Mouse (Mus musculus) forebrain, embryonic 11.5 days (tissue): ENCODE data around the gene Nfatc3. TPM values are rescaled to one million over a fixed set of nuclear protein-coding genes. Genes with fewer than 3 reads are reported as not detected.

Source experiments
- ATAC-seq: fragments of 200-750 bp; cut with Nextera tagmentation; replicated peaks from 2 replicates; pipeline ENCODE4 v1.8.0; 2017; ENCODE audit warnings: moderate TSS enrichment; ENCODE audit not compliant: low FRiP score
- DNase-seq: peaks from one replicate; pipeline ENCODE4 v3.0.0-alpha.2; 2017; ENCODE audit warnings: low spot score
- H3K27ac ChIP-seq: fragments of 300-500 bp; sonication (generic); 2 replicates; pipeline ENCODE4 v1.5.1; 2014; ENCODE audit warnings: low read depth, low read length
- H3K27me3 ChIP-seq: fragments of 300-500 bp; sonication (generic); 2 replicates; pipeline ENCODE4 v1.6.1; 2014; ENCODE audit warnings: mild to moderate bottlenecking, low read length, mixed read lengths; ENCODE audit not compliant: control insufficient read depth, insufficient read depth
- H3K36me3 ChIP-seq: fragments of 300-500 bp; sonication (generic); 2 replicates; pipeline ENCODE4 v1.6.1; 2014; ENCODE audit warnings: mild to moderate bottlenecking, low read length, moderate library complexity, mixed read lengths; ENCODE audit not compliant: control insufficient read depth, insufficient read depth
- H3K4me1 ChIP-seq: fragments of 300-500 bp; sonication (generic); replicated peaks from 2 replicates; pipeline ENCODE4 v1.6.1; 2014; ENCODE audit warnings: low read length, mixed read lengths; ENCODE audit not compliant: control insufficient read depth, insufficient read depth
- H3K4me2 ChIP-seq: fragments of 300-500 bp; sonication (generic); 2 replicates; pipeline ENCODE4 v1.6.1; 2014; ENCODE audit warnings: low read depth, mild to moderate bottlenecking, low read length, moderate library complexity, mixed read lengths; ENCODE audit not compliant: severe bottlenecking
- H3K4me3 ChIP-seq: fragments of 300-500 bp; sonication (generic); 2 replicates; pipeline ENCODE4 v1.5.1; 2014; ENCODE audit warnings: low read depth, low read length
- H3K9ac ChIP-seq: fragments of 300-500 bp; sonication (generic); 2 replicates; pipeline ENCODE4 v1.6.1; 2014; ENCODE audit warnings: low read length
- H3K9me3 ChIP-seq: fragments of 300-500 bp; sonication (generic); 2 replicates; pipeline ENCODE4 v1.6.1; 2016; ENCODE audit warnings: low read length, mixed read lengths; ENCODE audit not compliant: control insufficient read depth
- WGBS: fragments of 180-500 bp; shearing (Covaris S2); extraction: QIAGEN DNeasy Blood & Tissue Kit; methylation state at CpG from one replicate; pipeline ENCODE4 v1.1.7; 2014; 5-methylcytosine and 5-hydroxymethylcytosine counted together
- polyA plus RNA-seq: library from polyadenylated mRNA; unstranded; fragments of >200 nt; fragmentation: Nextera tagmentation; extraction: Ambion mirVana; gene quantifications from 2 replicates; pipeline ENCODE4 v1.2.1, GENCODE M21; 2014

Gene Nfatc3
- polyA plus RNA-seq, 1 experiment from 2014 or later, result 5.3 TPM

DNA sequence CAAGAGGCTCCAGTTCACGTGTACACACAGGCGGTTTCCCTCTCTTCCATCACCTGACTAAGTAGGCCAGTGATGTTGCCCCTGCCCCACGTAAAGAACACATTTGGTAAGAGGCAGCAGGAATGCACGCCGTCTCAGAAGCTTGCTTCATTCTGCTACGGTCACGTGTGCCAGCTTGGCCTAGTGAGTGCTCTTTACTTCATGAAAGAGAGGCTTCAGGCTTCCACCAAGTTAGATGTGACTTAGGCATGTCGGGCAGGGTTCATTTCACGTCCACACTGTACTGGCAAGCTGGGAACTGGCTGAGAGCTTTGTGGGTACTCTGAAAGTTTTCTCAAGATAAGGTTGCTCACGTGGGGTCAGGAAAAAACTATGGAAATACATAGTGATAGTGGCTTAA, 19.9 kb upstream of the Nfatc3 start:
- no peaks in the 10 kb centered on the region for H3K4me1 ChIP-seq
- H3K9me3 ChIP-seq, result no peaks in the 10 kb centered on the region
- no peak for ATAC-seq
- H3K4me3 ChIP-seq, result no peak overlapping the region
- no peak overlapping the region for H3K27ac ChIP-seq
- no peaks in the 10 kb centered on the region for H3K36me3 ChIP-seq
- no peak for DNase-seq
- H3K27me3 ChIP-seq, result no peaks in the 10 kb centered on the region
- no peak overlapping the region for H3K4me2 ChIP-seq
- 95% methylated on average over 10 of the region's 10 CpGs for WGBS
- no peak overlapping the region for H3K9ac ChIP-seq

DNA sequence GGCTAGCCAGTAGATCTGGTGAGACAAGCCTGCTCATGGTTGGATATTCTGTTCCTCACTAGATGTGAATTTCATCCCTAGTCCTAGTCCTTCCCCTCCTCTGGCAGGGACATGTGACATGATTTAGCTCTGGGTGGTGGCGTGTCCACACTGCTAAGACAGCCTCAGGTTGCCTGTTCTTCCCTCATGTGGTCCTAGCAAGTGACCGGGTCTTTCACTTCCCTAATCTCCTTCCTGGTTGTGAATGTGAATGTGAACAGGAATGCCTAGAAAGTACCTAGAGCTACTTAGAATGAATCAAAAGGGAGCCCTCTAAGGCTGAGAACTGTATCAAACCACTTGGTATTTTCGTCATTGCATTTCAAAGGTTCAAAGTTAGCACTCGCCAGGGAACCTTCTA, 19.0 kb upstream of the Nfatc3 start:
- Histone ChIP-seq H3K27me3 (no peaks in the 10 kb centered on the region), H3K4me3 (no peak overlapping the region), H3K9ac (no peak overlapping the region), H3K4me1 (no peaks in the 10 kb centered on the region), H3K9me3 (no peaks in the 10 kb centered on the region), H3K4me2 (no peak overlapping the region), H3K36me3 (no peaks in the 10 kb centered on the region), H3K27ac (no peak overlapping the region)
- no peak for ATAC-seq
- no peak for DNase-seq
- 84% methylated on average over 4 of the region's 4 CpGs for WGBS

DNA sequence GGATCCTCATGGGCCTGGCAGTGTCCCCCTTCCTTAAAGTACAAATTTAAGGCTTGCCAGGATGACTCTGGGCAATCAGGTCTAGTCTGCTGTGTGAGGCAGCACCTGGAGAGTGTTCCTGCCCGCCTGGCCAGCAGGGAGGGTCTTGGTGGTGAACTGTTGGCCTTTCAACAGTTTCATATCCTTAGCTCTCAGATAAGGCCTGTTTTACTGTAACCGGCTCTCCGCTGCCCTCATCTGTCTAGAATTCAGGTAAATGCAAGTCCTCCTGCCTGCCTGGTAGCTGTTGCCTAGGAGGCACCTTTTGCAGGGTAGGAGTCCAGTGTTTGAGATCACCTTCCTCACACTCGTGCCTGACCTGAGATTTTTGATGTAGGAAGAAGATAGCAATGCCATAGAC, 18.4 kb upstream of the Nfatc3 start:
- DNase-seq (no peak), ATAC-seq (no peak)
- no peaks in the 10 kb centered on the region for H3K9me3 ChIP-seq
- no peak overlapping the region for H3K4me2 ChIP-seq
- no peak overlapping the region for H3K27ac ChIP-seq
- H3K9ac ChIP-seq, result no peak overlapping the region
- no peaks in the 10 kb centered on the region for H3K27me3 ChIP-seq
- 81% methylated on average over 4 of the region's 4 CpGs for WGBS
- no peaks in the 10 kb centered on the region for H3K4me1 ChIP-seq
- no peaks in the 10 kb centered on the region for H3K36me3 ChIP-seq
- no peak overlapping the region for H3K4me3 ChIP-seq

DNA sequence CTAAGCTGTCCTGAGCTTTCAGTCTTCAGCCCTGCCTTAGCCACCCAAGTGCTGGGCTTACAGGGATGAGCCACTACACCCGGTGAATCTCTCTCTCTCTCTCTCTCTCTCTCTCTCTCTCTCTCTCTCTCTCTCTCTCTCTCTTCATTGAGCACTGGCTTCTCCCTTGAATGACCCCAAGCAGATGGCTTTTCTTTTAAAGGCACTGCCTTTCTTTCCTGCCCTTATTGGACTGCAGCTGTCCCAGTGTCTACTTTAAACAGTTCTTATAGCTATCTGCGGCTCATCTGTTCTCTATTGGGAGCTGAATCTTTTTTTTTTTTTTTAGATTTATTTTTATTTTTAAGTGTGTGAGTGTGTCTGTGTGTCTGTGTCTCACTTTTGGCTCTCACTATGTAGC, 15.6 kb upstream of the Nfatc3 start:
- Histone ChIP-seq H3K36me3 (no peaks in the 10 kb centered on the region), H3K9me3 (no peaks in the 10 kb centered on the region), H3K27ac (no peak overlapping the region), H3K4me1 (no peaks in the 10 kb centered on the region), H3K4me3 (no peak overlapping the region), H3K4me2 (no peak overlapping the region), H3K9ac (no peak overlapping the region), H3K27me3 (no peaks in the 10 kb centered on the region)
- no peak for ATAC-seq
- 74% methylated on average over 2 of the region's 2 CpGs for WGBS
- DNase-seq, result no peak

DNA sequence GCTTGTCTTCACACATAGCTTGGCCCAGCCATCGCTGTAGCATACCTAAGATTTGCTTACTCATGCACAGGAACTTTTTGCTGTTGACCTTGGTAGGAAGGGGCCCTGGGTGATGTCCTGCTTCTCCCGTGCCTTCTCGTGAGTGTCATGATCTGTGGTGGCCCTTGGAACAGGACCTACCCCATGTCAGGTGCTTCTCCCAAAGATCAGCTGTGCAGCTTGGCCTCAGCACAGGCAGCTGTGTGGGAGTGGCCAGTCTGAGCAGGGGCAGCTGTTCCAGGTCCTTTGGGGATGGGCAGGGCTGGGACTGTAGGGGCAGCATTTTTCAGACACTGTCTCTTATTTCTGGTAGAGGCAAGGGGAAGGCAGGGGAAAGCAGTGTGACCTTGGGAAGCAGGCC, 14.5 kb upstream of the Nfatc3 start:
- Histone ChIP-seq H3K9me3 (no peaks in the 10 kb centered on the region), H3K4me3 (no peak overlapping the region), H3K36me3 (no peaks in the 10 kb centered on the region), H3K4me2 (no peak overlapping the region), H3K4me1 (no peaks in the 10 kb centered on the region), H3K27ac (no peak overlapping the region), H3K9ac (no peak overlapping the region), H3K27me3 (no peaks in the 10 kb centered on the region)
- 88% methylated on average over 3 of the region's 3 CpGs for WGBS
- no peak for DNase-seq
- ATAC-seq, result no peak

DNA sequence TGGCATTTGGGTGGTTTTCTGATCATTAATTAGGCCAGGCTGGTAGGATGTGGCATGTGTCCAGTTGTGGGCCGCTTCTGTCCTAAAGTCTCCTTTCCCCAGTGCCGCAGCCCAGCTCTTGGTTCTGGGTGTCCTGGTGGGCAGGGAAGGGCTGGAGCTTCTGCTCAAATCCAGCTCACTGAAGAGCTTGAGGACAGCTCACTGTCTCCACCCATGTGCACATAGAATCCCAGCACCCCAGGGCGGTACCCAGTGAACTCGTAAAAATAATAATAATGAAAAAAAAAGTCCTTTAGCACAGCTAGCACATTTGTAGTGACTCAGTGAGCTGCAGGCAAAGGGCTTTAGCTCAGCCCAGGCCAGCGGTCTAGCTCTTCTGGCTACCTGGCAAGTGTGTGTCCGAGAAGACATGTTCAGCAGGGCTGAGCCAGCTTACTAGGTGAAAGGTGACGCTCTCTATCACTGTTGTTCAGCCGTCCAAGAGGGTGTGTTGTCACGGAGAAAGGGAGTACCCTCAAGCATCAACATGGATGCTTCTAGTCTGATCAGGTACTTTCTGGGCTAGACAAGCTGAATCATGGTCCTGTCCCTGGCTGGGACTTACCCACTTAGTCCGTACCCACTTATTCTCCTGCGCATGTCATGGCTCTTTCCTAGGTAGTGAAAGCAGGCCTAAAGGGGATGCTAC, 11.6 kb upstream of the Nfatc3 start:
- Histone ChIP-seq H3K4me2 (no peak overlapping the region), H3K9ac (no peak overlapping the region), H3K4me1 (no peaks in the 10 kb centered on the region), H3K4me3 (no peak overlapping the region), H3K27ac (no peak overlapping the region), H3K9me3 (no peaks in the 10 kb centered on the region), H3K36me3 (no peaks in the 10 kb centered on the region), H3K27me3 (no peaks in the 10 kb centered on the region)
- 94% methylated on average over 11 of the region's 11 CpGs for WGBS
- ATAC-seq (no peak), DNase-seq (no peak)

DNA sequence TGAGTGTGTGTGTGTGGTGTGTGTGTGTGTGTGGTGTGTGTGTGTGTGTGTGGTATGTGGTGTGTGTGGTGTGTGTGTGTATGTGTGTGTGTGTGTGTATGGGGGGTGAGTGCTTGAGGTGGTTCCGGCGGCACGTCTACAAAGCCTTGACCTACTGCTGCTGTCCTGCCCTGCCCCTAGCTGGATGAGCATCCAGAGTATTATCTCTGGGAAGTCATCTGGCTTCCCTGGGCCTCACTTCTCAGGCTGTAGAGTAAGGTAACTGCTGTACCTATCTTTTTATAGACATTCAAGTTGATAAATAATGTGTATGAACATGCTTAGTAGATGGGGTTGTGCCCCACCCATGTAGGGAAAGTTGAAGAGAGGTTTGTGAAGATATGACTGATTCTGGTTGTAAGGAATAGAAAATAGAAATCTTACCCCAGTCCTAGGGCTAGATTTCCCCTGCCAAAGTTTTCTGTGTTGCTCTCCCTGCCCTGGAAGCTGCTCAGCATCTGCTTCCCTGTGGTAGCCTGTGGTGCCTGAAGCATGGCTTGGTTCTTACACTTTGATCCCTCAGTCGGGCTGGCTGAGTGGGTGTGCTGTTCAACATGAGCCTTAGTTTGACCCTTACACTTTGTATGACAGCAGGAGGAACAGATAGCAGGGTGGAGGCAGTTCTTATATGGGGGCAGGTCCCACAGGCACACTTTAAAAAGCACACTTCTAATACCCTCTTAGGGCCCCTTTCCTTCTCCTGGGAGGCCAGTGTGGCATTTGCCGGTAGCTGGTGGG, 10.6 kb upstream of the Nfatc3 start:
- Histone ChIP-seq H3K36me3 (no peaks in the 10 kb centered on the region), H3K27me3 (no peaks in the 10 kb centered on the region), H3K4me1 (no peaks in the 10 kb centered on the region), H3K27ac (no peak overlapping the region), H3K4me3 (no peak overlapping the region), H3K9ac (no peak overlapping the region), H3K4me2 (no peak overlapping the region), H3K9me3 (no peaks in the 10 kb centered on the region)
- no peak for DNase-seq
- WGBS, result 79% methylated on average over 5 of the region's 5 CpGs
- ATAC-seq, result no peak

DNA sequence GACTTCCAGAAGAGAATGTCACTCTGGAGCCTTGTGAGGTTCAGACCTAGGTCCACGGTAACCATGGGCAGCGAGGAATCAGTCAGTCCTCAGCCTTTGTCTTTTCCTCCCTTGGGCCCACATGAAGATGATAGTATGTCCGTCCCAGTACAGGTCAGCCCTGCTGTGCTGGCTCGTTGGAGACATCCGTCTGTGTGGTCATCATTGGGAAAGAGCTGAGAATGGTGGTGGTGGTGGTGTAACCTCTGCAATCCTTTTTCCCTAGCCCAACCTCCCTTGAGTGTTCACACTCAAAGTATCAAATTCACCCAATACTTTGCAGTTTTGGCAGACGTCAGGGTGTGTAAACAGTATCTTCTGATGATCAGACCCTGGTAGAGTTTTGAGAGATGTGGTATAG, 8.8 kb upstream of the Nfatc3 start:
- Histone ChIP-seq H3K4me3 (no peak overlapping the region), H3K27me3 (no peaks in the 10 kb centered on the region), H3K27ac (no peak overlapping the region), H3K4me2 (no peak overlapping the region), H3K9ac (no peak overlapping the region), H3K36me3 (no peaks in the 10 kb centered on the region), H3K4me1 (no peaks in the 10 kb centered on the region), H3K9me3 (no peaks in the 10 kb centered on the region)
- DNase-seq (no peak), ATAC-seq (no peak)
- 90% methylated on average over 6 of the region's 6 CpGs for WGBS

DNA sequence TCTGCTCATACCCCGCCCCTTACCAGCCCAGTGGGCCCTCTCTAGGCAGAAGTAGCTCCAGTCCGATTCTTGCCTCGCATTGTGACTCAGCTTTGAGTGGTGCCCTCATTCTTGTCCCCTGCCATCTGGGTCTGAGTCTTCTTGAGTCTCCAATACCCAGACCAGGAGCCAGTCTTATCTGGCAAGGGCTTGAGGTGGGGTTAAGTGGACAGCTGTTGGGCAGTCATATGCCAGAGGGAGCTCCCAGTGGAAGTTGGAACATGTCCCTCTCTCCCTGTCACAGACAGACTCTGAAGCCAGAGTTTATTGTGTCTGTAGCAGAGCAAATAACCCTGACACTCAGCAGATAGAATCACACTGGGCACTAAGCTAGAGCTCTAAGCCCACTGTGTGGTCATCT, 7.6 kb upstream of the Nfatc3 start:
- Histone ChIP-seq H3K4me2 (no peak overlapping the region), H3K4me1 (no peaks in the 10 kb centered on the region), H3K27me3 (no peaks in the 10 kb centered on the region), H3K9ac (no peak overlapping the region), H3K36me3 (no peaks in the 10 kb centered on the region), H3K27ac (no peak overlapping the region), H3K9me3 (no peaks in the 10 kb centered on the region), H3K4me3 (no peak overlapping the region)
- WGBS, result 87% methylated on average over 3 of the region's 3 CpGs
- ATAC-seq (no peak), DNase-seq (no peak)
